Mouse (Mus musculus) central nervous system, embryonic 11.5 days (tissue): ENCODE measurements around the gene Sun3. TPM values are rescaled to one million over a fixed set of nuclear protein-coding genes. Genes with fewer than 3 reads are reported as not detected.

Source experiments
- polyA plus RNA-seq: library from polyadenylated mRNA; depleted of rRNA; stranded (reverse); fragments of >200 nt; gene quantifications from 2 replicates; pipeline ENCODE4 v1.2.3, GENCODE M21; 2012; rRNA removed

The Sun3 gene
- polyA plus RNA-seq = 0.05 TPM in 1 of 2 replicates, not detected in the other

GRCm38 (mm10) chr11:9048703-9049060 is at the start of gene Sun3:
Sun3 (minus strand) TSS chr11:9048991.

GRCm38 (mm10) chr11:9048011-9048702 is 634 bp downstream of the Sun3 start, which contains the start of gene Gm11992:
Gm11992 (plus strand) TSS chr11:9048594.

GRCm38 (mm10) chr11:9010853-9011339 is 37.9 kb downstream of the Sun3 start, which contains the start of gene Hus1:
Hus1 (minus strand) TSS chr11:9011191.

GRCm38 (mm10) chr11:8973166-8973565 is 75.6 kb downstream of the Sun3 start, which contains the start of gene Pkd1l1:
Pkd1l1 (minus strand) TSS chr11:8973266.

Other genes with a start within 250 kb of the Sun3 start
- 0.07 and 0.11 TPM in 2 replicates for gene Pkd1l1, start 75.7 kb downstream of the Sun3 start, polyA plus RNA-seq
- gene Hus1, start 37.8 kb downstream of the Sun3 start, polyA plus RNA-seq = 18.6 and 23.4 TPM in 2 replicates
- 0.31 and 0.37 TPM in 2 replicates for gene Gm11992, start 397 bp downstream of the Sun3 start, polyA plus RNA-seq
- 4.9 and 6.6 TPM in 2 replicates for gene Upp1, start 69.1 kb upstream of the Sun3 start, polyA plus RNA-seq
- 0.01 and 0.04 TPM in 2 replicates for gene Abca13, start 143.0 kb upstream of the Sun3 start, polyA plus RNA-seq